Mouse (Mus musculus): Measurements from ENCODE around the gene Col6a6. TPM values are rescaled to one million over a fixed set of nuclear protein-coding genes. Genes with fewer than 3 reads are reported as not detected.

Col6a6 gene
- polyA plus RNA-seq, 1 experiment from 2014 or later = 4.8 TPM

DNA sequence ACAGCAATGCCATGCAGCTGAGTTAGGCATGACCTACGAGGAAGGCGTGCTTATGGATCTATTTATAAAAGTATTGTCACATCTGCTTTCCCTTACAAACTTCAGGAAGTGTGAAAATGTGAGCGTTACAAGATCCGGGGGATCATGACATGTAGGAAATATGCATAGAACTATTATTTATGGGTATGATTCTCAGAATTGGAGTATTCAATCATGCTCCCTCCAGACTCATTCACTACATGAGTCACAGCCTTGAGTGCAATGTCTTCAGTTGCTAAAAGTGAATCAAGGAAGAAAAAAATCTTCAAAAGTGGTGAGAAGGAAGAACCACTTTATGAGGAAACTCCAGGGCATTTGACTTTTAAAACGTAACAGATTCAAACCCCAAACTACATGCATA, 63.3 kb downstream of the Col6a6 start:
- H3K4me3 ChIP-seq = no peak overlapping the region
- 49% methylated on average over 5 of the region's 5 CpGs for WGBS
- H3K4me2 ChIP-seq = no peak overlapping the region
- H3K36me3 ChIP-seq = no peaks in the 10 kb centered on the region
- no peaks in the 10 kb centered on the region for H3K27me3 ChIP-seq
- ATAC-seq (ENCODE audit: insufficient number of reproducible peaks, low FRiP score, low TSS enrichment, low read depth) = no peak
- H3K4me1 ChIP-seq = peaks cover 5% of the 10 kb centered on the region; the same call in 1 of the 2 replicates
- no peaks in the 10 kb centered on the region for H3K9me3 ChIP-seq
- H3K9ac ChIP-seq = no peak overlapping the region
- H3K27ac ChIP-seq = no peak overlapping the region

GRCm38 (mm10) chr9:105764127-105764526, 63.8 kb downstream of the Col6a6 start:
- Histone ChIP-seq H3K36me3 (no peaks in the 10 kb centered on the region), H3K4me1 (peaks cover 5% of the 10 kb centered on the region; the same call in 1 of the 2 replicates), H3K4me3 (no peak overlapping the region), H3K27ac (no peak overlapping the region), H3K4me2 (no peak overlapping the region), H3K9ac (no peak overlapping the region), H3K9me3 (no peaks in the 10 kb centered on the region), H3K27me3 (no peaks in the 10 kb centered on the region)
- ATAC-seq (ENCODE audit: insufficient number of reproducible peaks, low FRiP score, low TSS enrichment, low read depth) = no peak
- WGBS = 59% methylated on average over 5 of the region's 5 CpGs

- ATAC-seq (ENCODE audit: insufficient number of reproducible peaks, low FRiP score, low TSS enrichment, low read depth) = no peak
- 36% methylated on average over 3 of the region's 3 CpGs for WGBS
Observed at GRCm38 (mm10) chr9:105763625-105764024, 64.3 kb downstream of the Col6a6 start.

GRCm38 (mm10) chr9:105762274-105762673, 65.7 kb downstream of the Col6a6 start:
- Histone ChIP-seq H3K27ac (no peak overlapping the region), H3K36me3 (no peaks in the 10 kb centered on the region), H3K9ac (no peak overlapping the region), H3K9me3 (no peaks in the 10 kb centered on the region), H3K4me2 (no peak overlapping the region), H3K4me3 (no peak overlapping the region), H3K4me1 (peaks cover 5% of the 10 kb centered on the region; the same call in 1 of the 2 replicates), H3K27me3 (no peaks in the 10 kb centered on the region)
- ATAC-seq (ENCODE audit: insufficient number of reproducible peaks, low FRiP score, low TSS enrichment, low read depth) = no peak
- 86% methylated on average over 7 of the region's 7 CpGs for WGBS

More at GRCm38 (mm10) chr9:105763625-105764024, 64.3 kb downstream of the Col6a6 start:
- Histone ChIP-seq H3K4me2 (no peak overlapping the region), H3K27me3 (no peaks in the 10 kb centered on the region), H3K36me3 (no peaks in the 10 kb centered on the region), H3K4me3 (no peak overlapping the region), H3K9me3 (no peaks in the 10 kb centered on the region), H3K4me1 (peaks cover 5% of the 10 kb centered on the region; the same call in 1 of the 2 replicates), H3K27ac (no peak overlapping the region), H3K9ac (no peak overlapping the region)

GRCm38 (mm10) chr9:105758861-105759260, 69.1 kb downstream of the Col6a6 start:
- no peaks in the 10 kb centered on the region for H3K9me3 ChIP-seq
- WGBS = 82% methylated on average over 5 of the region's 5 CpGs
- ATAC-seq (ENCODE audit: insufficient number of reproducible peaks, low FRiP score, low TSS enrichment, low read depth) = no peak
- H3K9ac ChIP-seq = no peak overlapping the region
- H3K27ac ChIP-seq = no peak overlapping the region
- H3K4me1 ChIP-seq = no peaks in the 10 kb centered on the region
- no peaks in the 10 kb centered on the region for H3K36me3 ChIP-seq
- H3K4me2 ChIP-seq = no peak overlapping the region
- H3K27me3 ChIP-seq = no peaks in the 10 kb centered on the region
- H3K4me3 ChIP-seq = no peak overlapping the region

DNA sequence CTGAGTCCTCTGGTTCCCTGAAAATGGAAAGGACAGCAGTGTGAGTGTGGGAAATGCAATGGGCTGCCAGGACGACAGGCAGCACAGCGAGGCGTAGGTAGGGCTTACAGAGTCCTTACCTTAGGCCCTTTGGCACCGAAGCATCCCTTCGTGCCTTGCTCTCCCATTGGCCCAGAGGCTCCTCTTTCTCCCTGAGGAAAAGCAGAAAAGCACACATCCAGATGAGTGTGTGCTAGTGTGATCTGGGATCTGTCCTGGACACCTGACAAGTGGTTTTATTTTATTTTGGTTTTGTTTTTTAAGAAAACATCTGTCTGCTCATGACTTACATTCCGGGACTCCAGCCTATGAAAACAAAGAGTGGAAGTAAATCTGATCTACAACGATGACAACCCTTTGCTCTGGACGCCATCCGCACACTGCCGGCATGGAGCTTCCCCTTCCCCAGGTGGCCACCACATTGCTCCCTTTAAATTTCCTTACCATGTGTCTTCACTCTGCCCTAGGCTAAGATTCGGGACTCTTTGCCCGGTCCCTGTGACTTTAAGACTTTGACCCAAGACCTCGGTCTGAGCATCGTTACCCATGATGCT, 69.7 kb downstream of the Col6a6 start:
- no peak overlapping the region for H3K9ac ChIP-seq
- 62% methylated on average over 14 of the region's 14 CpGs for WGBS
- H3K9me3 ChIP-seq = no peaks in the 10 kb centered on the region
- no peak overlapping the region for H3K27ac ChIP-seq
- H3K27me3 ChIP-seq = no peaks in the 10 kb centered on the region
- no peaks in the 10 kb centered on the region for H3K36me3 ChIP-seq
- H3K4me3 ChIP-seq = no peak overlapping the region
- no peak overlapping the region for H3K4me2 ChIP-seq
- no peak for ATAC-seq (ENCODE audit: insufficient number of reproducible peaks, low FRiP score, low TSS enrichment, low read depth)
- no peaks in the 10 kb centered on the region for H3K4me1 ChIP-seq

DNA sequence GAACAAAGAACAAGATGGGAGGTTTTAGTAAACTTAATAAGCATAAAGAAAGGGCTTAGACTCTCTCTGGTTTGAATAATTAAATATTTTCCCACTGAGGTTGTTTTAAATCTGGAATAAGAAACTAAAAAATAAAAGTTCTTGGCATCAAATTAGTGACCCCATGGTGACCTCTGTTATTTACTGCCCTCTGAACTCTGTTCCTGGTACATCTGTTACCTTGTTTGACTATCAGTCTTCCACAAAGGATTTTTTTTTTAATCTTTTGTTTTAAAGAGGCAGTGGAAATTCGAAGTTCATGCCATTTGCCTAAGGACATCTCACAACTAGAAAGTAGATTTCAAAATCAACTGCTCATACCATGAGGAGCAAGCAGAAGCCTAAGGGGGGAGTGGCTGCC, 73.7 kb downstream of the Col6a6 start:
- no peaks in the 10 kb centered on the region for H3K9me3 ChIP-seq
- no peak overlapping the region for H3K4me3 ChIP-seq
- no peak overlapping the region for H3K9ac ChIP-seq
- no peaks in the 10 kb centered on the region for H3K27me3 ChIP-seq
- ATAC-seq (ENCODE audit: insufficient number of reproducible peaks, low FRiP score, low TSS enrichment, low read depth) = no peak
- H3K4me1 ChIP-seq = no peaks in the 10 kb centered on the region
- H3K4me2 ChIP-seq = no peak overlapping the region
- H3K36me3 ChIP-seq = no peaks in the 10 kb centered on the region
- 61% methylated on average over 1 of the region's 1 CpGs for WGBS
- no peak overlapping the region for H3K27ac ChIP-seq

DNA sequence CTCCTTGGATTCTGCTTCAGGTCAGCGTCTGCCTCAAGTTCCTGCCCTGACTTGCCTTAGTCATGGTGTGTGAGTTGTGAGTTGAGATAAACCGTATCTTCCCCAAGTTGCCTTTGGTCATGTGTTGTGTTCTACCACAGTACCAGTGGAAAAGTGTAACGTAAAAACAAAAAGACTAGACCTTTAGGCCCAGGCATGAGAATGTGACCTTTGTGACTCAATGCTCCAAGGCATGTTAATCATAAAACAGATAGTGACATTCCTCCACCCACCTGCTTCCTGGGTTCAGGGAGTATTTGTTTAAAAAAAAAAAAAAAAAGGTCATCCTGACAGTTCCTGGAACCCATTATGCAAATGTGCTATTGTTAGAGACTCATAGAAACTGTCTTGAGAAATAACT, 82.1 kb downstream of the Col6a6 start:
- Histone ChIP-seq H3K4me2 (no peak overlapping the region), H3K4me3 (no peak overlapping the region), H3K36me3 (no peaks in the 10 kb centered on the region), H3K9me3 (no peaks in the 10 kb centered on the region), H3K27ac (no peak overlapping the region), H3K9ac (no peak overlapping the region), H3K4me1 (peaks cover 3% of the 10 kb centered on the region; the same call in 1 of the 2 replicates), H3K27me3 (no peaks in the 10 kb centered on the region)
- 87% methylated on average over 3 of the region's 3 CpGs for WGBS
- ATAC-seq (ENCODE audit: insufficient number of reproducible peaks, low FRiP score, low TSS enrichment, low read depth) = no peak

- ATAC-seq (ENCODE audit: insufficient number of reproducible peaks, low FRiP score, low TSS enrichment, low read depth) = no peak
- no peak overlapping the region; the same call in 1 of the 2 replicates for H3K27ac ChIP-seq
- no peaks in the 10 kb centered on the region for H3K27me3 ChIP-seq
- H3K9me3 ChIP-seq = no peaks in the 10 kb centered on the region
- H3K9ac ChIP-seq = no peak overlapping the region
- H3K4me1 ChIP-seq = peaks cover 15% of the 10 kb centered on the region; the same call in 1 of the 2 replicates
- H3K4me3 ChIP-seq = no peak overlapping the region
- 48% methylated on average over 2 of the region's 2 CpGs for WGBS
- no peak overlapping the region for H3K4me2 ChIP-seq
- H3K36me3 ChIP-seq = no peaks in the 10 kb centered on the region
Observed at GRCm38 (mm10) chr9:105740413-105740812, 87.5 kb downstream of the Col6a6 start.

- Histone ChIP-seq H3K9ac (no peak overlapping the region), H3K36me3 (no peaks in the 10 kb centered on the region), H3K4me2 (no peak overlapping the region), H3K27ac (no peak overlapping the region), H3K9me3 (no peaks in the 10 kb centered on the region), H3K4me1 (peaks cover 19% of the 10 kb centered on the region; the same call in 1 of the 2 replicates), H3K4me3 (no peak overlapping the region), H3K27me3 (no peaks in the 10 kb centered on the region)
- 76% methylated on average over 9 of the region's 9 CpGs for WGBS
- no peak for ATAC-seq (ENCODE audit: insufficient number of reproducible peaks, low FRiP score, low TSS enrichment, low read depth)
Observed at GRCm38 (mm10) chr9:105739446-105739845, 88.5 kb downstream of the Col6a6 start.

GRCm38 (mm10) chr9:105737448-105737847, 90.5 kb downstream of the Col6a6 start:
- H3K9ac ChIP-seq = no peak overlapping the region
- H3K4me3 ChIP-seq = no peak overlapping the region
- no peak overlapping the region for H3K4me2 ChIP-seq
- H3K36me3 ChIP-seq = no peaks in the 10 kb centered on the region
- ATAC-seq (ENCODE audit: insufficient number of reproducible peaks, low FRiP score, low TSS enrichment, low read depth) = no peak
- H3K27ac ChIP-seq = no peak overlapping the region
- WGBS = 38% methylated on average over 8 of the region's 8 CpGs
- no peaks in the 10 kb centered on the region for H3K9me3 ChIP-seq
- H3K27me3 ChIP-seq = no peaks in the 10 kb centered on the region
- H3K4me1 ChIP-seq = peaks cover 20% of the 10 kb centered on the region

GRCm38 (mm10) chr9:105735195-105735594, 92.8 kb downstream of the Col6a6 start:
- H3K4me1 ChIP-seq = peaks cover 22% of the 10 kb centered on the region
- no peak overlapping the region for H3K4me2 ChIP-seq
- H3K9ac ChIP-seq = no peak overlapping the region
- H3K36me3 ChIP-seq = no peaks in the 10 kb centered on the region
- no peak overlapping the region for H3K4me3 ChIP-seq
- WGBS = 64% methylated on average over 5 of the region's 5 CpGs
- no peaks in the 10 kb centered on the region for H3K27me3 ChIP-seq
- ATAC-seq (ENCODE audit: insufficient number of reproducible peaks, low FRiP score, low TSS enrichment, low read depth) = no peak
- H3K9me3 ChIP-seq = no peaks in the 10 kb centered on the region
- no peak overlapping the region for H3K27ac ChIP-seq

- Histone ChIP-seq H3K4me3 (no peak overlapping the region), H3K36me3 (no peaks in the 10 kb centered on the region), H3K9me3 (no peaks in the 10 kb centered on the region), H3K9ac (no peak overlapping the region), H3K27me3 (no peaks in the 10 kb centered on the region), H3K4me2 (no peak overlapping the region), H3K27ac (no peak overlapping the region), H3K4me1 (peaks cover 22% of the 10 kb centered on the region)
- ATAC-seq (ENCODE audit: insufficient number of reproducible peaks, low FRiP score, low TSS enrichment, low read depth) = no peak
- 61% methylated on average over 2 of the region's 2 CpGs for WGBS
Observed at GRCm38 (mm10) chr9:105734651-105735050, 93.3 kb downstream of the Col6a6 start.
